Mouse (Mus musculus): ENCODE results near the gene Foxd3. TPM values are rescaled to one million over a fixed set of nuclear protein-coding genes. Genes with fewer than 3 reads are reported as not detected.
A peak's percentile ranks its signal among the peaks of the same experiment; 100 is the strongest.

The Foxd3 gene
- polyA plus RNA-seq, 1 experiment from 2014 or later, result not detected

DNA sequence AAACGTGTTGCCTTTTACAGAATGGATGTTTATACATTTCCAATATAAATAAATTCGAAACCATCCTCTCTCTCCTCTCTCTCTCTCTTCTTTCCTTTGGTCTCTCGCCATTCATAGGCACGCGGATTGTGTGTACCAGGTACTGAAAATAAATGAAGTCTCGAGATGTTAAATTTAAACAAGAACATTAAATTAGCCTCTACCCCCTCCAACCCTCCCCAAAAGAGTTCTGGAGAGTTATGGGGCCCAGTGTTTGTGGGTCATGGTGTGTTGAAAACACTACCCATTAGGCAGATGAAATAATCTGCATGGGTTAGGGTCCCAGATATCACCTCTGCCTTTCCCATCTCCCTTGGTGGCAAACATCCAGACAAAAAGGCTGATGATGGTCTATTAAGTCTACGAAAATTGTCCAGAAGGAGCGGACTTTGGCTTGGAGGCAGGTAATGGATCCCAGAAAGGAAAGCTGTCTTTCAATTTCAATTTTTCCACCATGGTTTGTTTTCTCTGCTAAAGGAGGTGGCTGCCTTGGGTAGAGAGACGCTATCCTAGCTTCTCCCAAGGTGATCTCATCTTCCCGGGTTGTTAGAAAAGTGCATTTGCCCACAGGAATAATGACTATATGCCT is 4.2 kb upstream of the Foxd3 start:
- Histone ChIP-seq H3K4me2 (ENCODE audit: low read depth, low read length) (no peak overlapping the region), H3K27me3 (ENCODE audit: insufficient read depth, low read length) (peaks cover 86% of the 10 kb centered on the region), H3K9me3 (ENCODE audit: low read length) (no peaks in the 10 kb centered on the region), H3K36me3 (replicated peaks; ENCODE audit: insufficient read depth, low read length) (no peaks in the 10 kb centered on the region), H3K27ac (ENCODE audit: low read depth) (no peak overlapping the region), H3K4me3 (ENCODE audit: low read depth, low read length) (no peak overlapping the region), H3K4me1 (ENCODE audit: insufficient read depth) (peaks cover 16% of the 10 kb centered on the region), H3K9ac (replicated peaks) (no peak overlapping the region)
- no peak for DNase-seq
- 18% methylated on average over 10 of the region's 10 CpGs for whole genome bisulfite sequencing (ENCODE audit: insufficient replicate concordance)
- ATAC-seq, result no peak
- no peak for TF ChIP-seq EP300 (IDR thresholded peaks at IDR 0.05; ENCODE audit: low read depth)
- TF ChIP-seq CTCF (IDR thresholded peaks at IDR 0.05; ENCODE audit: low read depth), result no peak

DNA sequence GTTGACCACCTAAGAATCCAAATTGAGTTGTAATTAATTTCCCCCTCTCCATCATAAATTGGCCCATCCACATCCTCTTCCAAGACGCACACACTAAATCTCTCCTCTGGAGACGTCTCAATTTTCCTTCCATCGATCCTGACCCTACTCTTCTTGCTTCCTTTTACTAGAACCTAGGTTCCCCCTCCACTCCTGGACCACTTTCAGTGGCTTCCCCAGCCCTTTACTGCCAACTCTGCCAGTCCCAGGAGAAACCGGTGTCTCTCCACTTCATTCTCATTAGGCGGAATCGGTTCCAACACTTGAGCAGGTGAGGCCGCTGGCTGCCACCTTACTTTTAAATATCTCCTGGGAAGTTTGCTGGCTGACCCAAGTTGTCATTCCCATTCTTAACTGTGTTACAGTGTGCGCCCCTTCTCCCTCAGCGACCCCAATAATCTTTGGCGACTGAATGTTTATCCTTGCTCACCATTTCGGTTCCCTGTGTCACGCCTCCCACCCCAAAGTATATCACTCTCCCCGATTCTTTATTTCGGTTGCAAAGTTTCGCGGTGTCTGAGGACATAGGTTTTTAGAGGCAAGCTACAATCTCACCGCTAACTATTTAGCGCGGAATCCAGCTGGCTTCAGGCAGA is 3.4 kb upstream of the Foxd3 start:
- ATAC-seq, result no peak
- peaks cover 94% of the 10 kb centered on the region for H3K27me3 ChIP-seq (ENCODE audit: insufficient read depth, low read length)
- H3K36me3 ChIP-seq (replicated peaks; ENCODE audit: insufficient read depth, low read length), result no peaks in the 10 kb centered on the region
- no peaks in the 10 kb centered on the region for H3K9me3 ChIP-seq (ENCODE audit: low read length)
- H3K27ac ChIP-seq (ENCODE audit: low read depth), result no peak overlapping the region
- H3K4me3 ChIP-seq (ENCODE audit: low read depth, low read length), result no peak overlapping the region
- WGBS (ENCODE audit: insufficient replicate concordance), result 6% methylated on average over 19 of the region's 19 CpGs
- no peak for DNase-seq
- no peak overlapping the region for H3K4me2 ChIP-seq (ENCODE audit: low read depth, low read length)
- peaks cover 16% of the 10 kb centered on the region for H3K4me1 ChIP-seq (ENCODE audit: insufficient read depth)
- TF ChIP-seq EP300 (IDR thresholded peaks at IDR 0.05; ENCODE audit: low read depth) (no peak), CTCF (IDR thresholded peaks at IDR 0.05; ENCODE audit: low read depth) (no peak)
- H3K9ac ChIP-seq (replicated peaks), result no peak overlapping the region

GRCm38 (mm10) chr4:99653216-99653607 is 2.9 kb upstream of the Foxd3 start:
- Histone ChIP-seq H3K4me1 (ENCODE audit: insufficient read depth) (peaks cover 16% of the 10 kb centered on the region), H3K9me3 (ENCODE audit: low read length) (no peaks in the 10 kb centered on the region), H3K4me3 (ENCODE audit: low read depth, low read length) (no peak overlapping the region), H3K27ac (ENCODE audit: low read depth) (no peak overlapping the region), H3K36me3 (replicated peaks; ENCODE audit: insufficient read depth, low read length) (no peaks in the 10 kb centered on the region), H3K27me3 (ENCODE audit: insufficient read depth, low read length) (peaks cover 99% of the 10 kb centered on the region), H3K9ac (replicated peaks) (no peak overlapping the region), H3K4me2 (ENCODE audit: low read depth, low read length) (no peak overlapping the region)
- 2% methylated on average over 25 of the region's 25 CpGs for WGBS (ENCODE audit: insufficient replicate concordance)
- ATAC-seq, result no peak
- TF ChIP-seq EP300 (IDR thresholded peaks at IDR 0.05; ENCODE audit: low read depth) (no peak), CTCF (IDR thresholded peaks at IDR 0.05; ENCODE audit: low read depth) (no peak)
- peak; percentile 16 for DNase-seq

- DNase-seq, result peak; percentile 15
- no peak for TF ChIP-seq EP300 (IDR thresholded peaks at IDR 0.05; ENCODE audit: low read depth)
- no peak for TF ChIP-seq CTCF (IDR thresholded peaks at IDR 0.05; ENCODE audit: low read depth)
- Histone ChIP-seq H3K9ac (replicated peaks) (no peak overlapping the region), H3K4me3 (ENCODE audit: low read depth, low read length) (no peak overlapping the region), H3K27me3 (ENCODE audit: insufficient read depth, low read length) (peaks cover 98% of the 10 kb centered on the region), H3K27ac (ENCODE audit: low read depth) (no peak overlapping the region), H3K4me2 (ENCODE audit: low read depth, low read length) (no peak overlapping the region; the same call in 1 of the 2 replicates), H3K36me3 (replicated peaks; ENCODE audit: insufficient read depth, low read length) (no peaks in the 10 kb centered on the region), H3K4me1 (ENCODE audit: insufficient read depth) (peaks cover 16% of the 10 kb centered on the region), H3K9me3 (ENCODE audit: low read length) (no peaks in the 10 kb centered on the region)
- ATAC-seq, result no peak
- WGBS (ENCODE audit: insufficient replicate concordance), result 2% methylated on average over 36 of the region's 36 CpGs
Measured at GRCm38 (mm10) chr4:99653608-99654221, 2.4 kb upstream of the Foxd3 start.

GRCm38 (mm10) chr4:99654621-99655296 is 1.3 kb upstream of the Foxd3 start:
- TF ChIP-seq EP300 (IDR thresholded peaks at IDR 0.05; ENCODE audit: low read depth) (no peak), CTCF (IDR thresholded peaks at IDR 0.05; ENCODE audit: low read depth) (no peak)
- no peaks in the 10 kb centered on the region for H3K9me3 ChIP-seq (ENCODE audit: low read length)
- no peak overlapping the region for H3K9ac ChIP-seq (replicated peaks)
- WGBS (ENCODE audit: insufficient replicate concordance), result 3% methylated on average over 27 of the region's 27 CpGs
- peaks cover 98% of the 10 kb centered on the region for H3K27me3 ChIP-seq (ENCODE audit: insufficient read depth, low read length)
- no peak overlapping the region for H3K27ac ChIP-seq (ENCODE audit: low read depth)
- H3K36me3 ChIP-seq (replicated peaks; ENCODE audit: insufficient read depth, low read length), result no peaks in the 10 kb centered on the region
- no peak overlapping the region for H3K4me2 ChIP-seq (ENCODE audit: low read depth, low read length)
- no peak overlapping the region for H3K4me3 ChIP-seq (ENCODE audit: low read depth, low read length)
- ATAC-seq (no peak), DNase-seq (no peak)
- H3K4me1 ChIP-seq (ENCODE audit: insufficient read depth), result peaks cover 16% of the 10 kb centered on the region

Measured in liver, postnatal 0 days (tissue).